Mouse (Mus musculus) monocyte, adult 59 days (primary cell): Measurements from ENCODE around the gene 4930524J08Rik. TPM values are rescaled to one million over a fixed set of nuclear protein-coding genes. Genes with fewer than 3 reads are reported as not detected.

Source experiments
- total RNA-seq, 2 experiments: library from RNA; stranded (reverse); gene quantifications; one replicate each; pipeline ENCODE4 v1.2.4; 2023

Gene 4930524J08Rik
- total RNA-seq: 1 to 10 TPM; 1.2 to 1.3 TPM

GRCm38 (mm10) chr5:99978699-99979442 lies at the start of gene 4930524J08Rik, which contains the start of gene Hnrnpd:
TSS of gene 4930524J08Rik (plus strand) at chr5:99979061.
TSS of gene Hnrnpd (minus strand) at chr5:99978938.

Other genes starting within 250 kb of the 4930524J08Rik start
- 100 to 1,000 TPM; 144 to 170 TPM for gene Rasgef1b, start 250.0 kb upstream of the 4930524J08Rik start, total RNA-seq
- gene Vamp9, start 72.8 kb upstream of the 4930524J08Rik start, total RNA-seq: not detected
- gene Hnrnpd, start 123 bp upstream of the 4930524J08Rik start, total RNA-seq: 100 to 1,000 TPM; 213 to 250 TPM
- gene Hnrnpdl, start 60.6 kb downstream of the 4930524J08Rik start, total RNA-seq: 100 to 1,000 TPM; 230 to 240 TPM
- 10 to 100 TPM; 32.6 to 35.8 TPM for gene Enoph1, start 60.9 kb downstream of the 4930524J08Rik start, total RNA-seq
- under 1 TPM in 1 of 2 experiments, not detected in 1; 0.37 TPM for gene Tmem150c, start 180.7 kb downstream of the 4930524J08Rik start, total RNA-seq